Mouse (Mus musculus): ENCODE measurements around the gene Rerg. TPM values are rescaled to one million over a fixed set of nuclear protein-coding genes. Genes with fewer than 3 reads are reported as not detected.

The Rerg gene
- polyA plus RNA-seq (2017; shearing (Covaris generic)): 0.23 TPM

GRCm38 (mm10) chr6:137170226-137170625, at the start of gene Rerg:
Gene Rerg (minus strand): TSS chr6:137170497.

Other genes starting within 250 kb of the Rerg start
- gene Erp27, start 248.3 kb downstream of the Rerg start, polyA plus RNA-seq (2017; shearing (Covaris generic)): 1.9 TPM
- gene Pde6h, start 246.7 kb downstream of the Rerg start, polyA plus RNA-seq (2017; shearing (Covaris generic)): not detected
- 2,563 TPM for gene Arhgdib, start 228.6 kb downstream of the Rerg start, polyA plus RNA-seq (2017; shearing (Covaris generic))
- not detected for gene Ptpro, start 81.8 kb upstream of the Rerg start, polyA plus RNA-seq (2017; shearing (Covaris generic))

Measured in inflammation-experienced regulatory T-cells, adult 16 weeks (primary cell).